Mouse (Mus musculus): ENCODE results near the gene Arnt.
"Not testable (repeated sequence)": the region's sequence is repeated elsewhere in the genome, so short reads cannot be mapped to it uniquely, and the experiment has no call there.

Gene Arnt

GRCm38 (mm10) chr3:95434136-95434982, at the start of gene Arnt:
Gene Arnt (plus strand): TSS chr3:95434388.
- in situ Hi-C loops (cut with MboI, MseI) = no loop called here

DNA sequence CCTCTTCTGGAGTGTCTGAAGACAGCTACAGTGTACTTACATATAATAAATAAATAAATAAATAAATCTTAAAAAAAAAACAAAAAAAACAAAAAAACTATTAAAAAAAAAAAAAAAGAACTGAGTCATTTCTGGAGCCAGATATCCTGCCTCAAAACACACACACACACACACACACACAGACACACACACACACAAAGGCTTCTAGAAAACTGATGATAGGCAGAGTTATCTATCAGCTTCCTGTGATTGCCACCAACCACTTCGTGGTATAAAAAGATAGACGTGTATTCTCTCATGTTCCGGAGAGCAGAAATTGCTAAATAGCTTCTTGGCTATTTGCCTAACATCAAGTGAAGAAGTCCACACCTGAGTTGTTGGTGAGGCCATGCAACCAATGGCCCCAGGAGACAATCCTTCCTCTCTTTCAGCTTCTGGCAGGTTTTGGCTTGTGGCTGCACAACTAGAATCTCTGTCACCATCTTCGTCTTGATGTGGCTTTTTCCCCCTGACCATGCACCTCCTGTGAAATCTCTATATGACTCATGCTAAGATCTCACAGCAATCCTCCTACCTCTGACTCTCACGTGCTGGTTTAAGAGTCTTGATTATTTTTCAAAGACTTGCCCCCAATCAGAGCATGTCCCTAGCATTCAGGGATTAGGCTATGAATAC, 48.6 kb upstream of the Arnt start:
- in situ Hi-C loops (cut with MboI, MseI) = no loop called here

- in situ Hi-C loops (cut with MboI, MseI) = no loop called here
Observed at GRCm38 (mm10) chr3:95394385-95394784, 39.8 kb upstream of the Arnt start.

DNA sequence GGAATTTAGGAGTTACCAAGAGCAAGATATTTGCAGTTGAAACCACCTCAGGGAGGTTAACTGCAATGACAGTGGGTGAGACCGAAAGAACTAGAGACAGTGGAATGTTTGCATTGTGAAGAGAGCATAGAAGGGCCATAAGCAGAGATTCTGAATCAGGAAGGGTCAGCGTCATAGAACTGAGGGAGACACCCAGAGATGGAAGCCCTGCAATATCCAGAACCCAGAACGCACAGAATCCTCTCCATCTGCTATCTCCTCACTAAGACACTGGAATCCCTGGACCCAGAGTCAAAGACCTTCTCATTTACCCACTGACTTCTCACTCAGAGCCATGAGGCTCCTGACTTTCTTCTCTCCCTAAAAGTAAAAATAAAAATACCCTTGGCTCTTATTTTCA, 31.4 kb upstream of the Arnt start, which contains the start of gene 4930558C23Rik:
4930558C23Rik (minus strand) TSS at position 101 of the 400 bp plus-strand sequence.
- in situ Hi-C loops (cut with MboI, MseI) = no loop called here

DNA sequence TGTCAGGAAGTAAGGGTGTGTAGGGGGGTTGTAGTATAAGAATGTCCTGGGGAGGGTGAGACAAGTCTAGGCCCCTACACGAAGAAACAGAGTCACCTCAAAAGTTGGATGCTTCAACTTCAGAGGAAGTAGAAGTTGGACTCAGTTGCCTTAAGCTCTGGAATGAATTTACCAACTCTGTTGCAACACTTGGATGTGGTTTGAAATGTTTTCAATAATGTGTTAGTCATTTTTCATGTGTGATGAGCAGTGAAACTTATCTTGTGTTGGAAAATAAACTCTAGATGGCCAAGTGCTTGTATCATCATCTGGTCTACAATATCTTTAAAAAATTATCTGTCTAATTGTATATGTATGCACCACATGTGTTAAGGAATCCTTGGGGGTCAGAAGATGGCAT, 26.5 kb upstream of the Arnt start:
- in situ Hi-C loops (cut with MboI, MseI) = no loop called here

DNA sequence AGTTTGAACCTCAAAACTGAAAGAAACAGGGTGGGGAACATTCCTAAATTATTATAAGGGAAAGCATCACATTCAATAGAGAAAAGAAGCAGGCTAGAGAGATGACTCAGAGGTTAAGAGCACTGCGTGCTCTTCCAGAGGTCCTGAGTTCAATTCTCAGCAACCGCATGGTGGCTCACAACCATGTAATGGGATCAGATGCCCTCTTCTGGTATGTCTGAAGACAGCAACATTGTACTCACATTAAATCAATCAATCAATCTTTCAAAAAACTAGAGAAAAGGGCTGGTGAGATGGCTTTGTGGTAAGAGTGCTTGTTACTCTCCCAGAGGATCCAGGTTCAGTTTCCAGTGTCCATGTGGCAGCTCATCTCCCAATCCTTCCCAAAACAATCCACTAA, 25.3 kb upstream of the Arnt start:
- in situ Hi-C loops (cut with MboI, MseI) = no loop called here

DNA sequence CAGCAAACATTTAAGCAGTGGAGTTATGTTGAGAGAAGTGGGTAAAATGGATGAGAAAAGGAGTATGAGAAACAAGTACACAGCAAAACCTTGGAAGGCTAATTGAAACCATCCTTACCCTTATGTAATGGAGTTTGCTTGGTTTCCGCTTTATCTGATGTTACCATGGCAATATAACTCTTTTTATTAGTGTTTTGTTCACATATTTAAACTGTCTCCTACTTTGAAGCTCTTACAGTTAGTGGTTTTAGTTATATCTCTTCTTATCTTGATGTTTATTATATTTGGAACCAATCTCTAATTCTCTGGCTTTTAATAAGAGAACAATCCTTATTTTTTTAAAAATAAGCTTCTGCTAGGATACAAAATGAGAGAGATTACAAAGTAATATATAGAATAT, 21.9 kb upstream of the Arnt start:
- in situ Hi-C loops (cut with MboI, MseI) = loop anchor here (10.0 kb wide), 1 partner anchor 477 kb away; the partner anchor contains the start of gene Selenbp1

DNA sequence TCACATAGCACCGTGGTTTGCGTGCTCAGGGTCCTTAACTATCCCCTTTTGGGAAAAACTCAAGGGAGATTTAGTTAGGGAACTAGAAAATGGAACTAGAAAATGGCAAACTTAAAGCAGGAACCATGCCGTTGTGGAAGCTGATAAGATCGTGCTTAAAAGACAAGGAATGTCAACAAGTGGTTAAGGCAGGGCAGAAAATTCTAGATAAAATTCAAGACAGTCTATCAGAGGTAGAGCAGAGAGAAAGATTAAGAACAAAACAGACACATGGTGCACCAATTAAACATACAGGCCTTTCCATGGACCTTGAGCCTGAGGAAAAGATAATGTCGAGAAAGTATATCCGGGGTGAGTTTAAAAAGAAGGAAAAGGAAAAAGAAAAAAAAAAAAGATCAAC, 16.3 kb upstream of the Arnt start:
- in situ Hi-C loops (cut with MboI, MseI) = loop anchor here (10.0 kb wide), 1 partner anchor 483 kb away; the partner anchor contains the start of gene Selenbp1

GRCm38 (mm10) chr3:95426476-95426875, 7.7 kb upstream of the Arnt start:
- in situ Hi-C loops (cut with MboI, MseI) = not testable (repeated sequence)

DNA sequence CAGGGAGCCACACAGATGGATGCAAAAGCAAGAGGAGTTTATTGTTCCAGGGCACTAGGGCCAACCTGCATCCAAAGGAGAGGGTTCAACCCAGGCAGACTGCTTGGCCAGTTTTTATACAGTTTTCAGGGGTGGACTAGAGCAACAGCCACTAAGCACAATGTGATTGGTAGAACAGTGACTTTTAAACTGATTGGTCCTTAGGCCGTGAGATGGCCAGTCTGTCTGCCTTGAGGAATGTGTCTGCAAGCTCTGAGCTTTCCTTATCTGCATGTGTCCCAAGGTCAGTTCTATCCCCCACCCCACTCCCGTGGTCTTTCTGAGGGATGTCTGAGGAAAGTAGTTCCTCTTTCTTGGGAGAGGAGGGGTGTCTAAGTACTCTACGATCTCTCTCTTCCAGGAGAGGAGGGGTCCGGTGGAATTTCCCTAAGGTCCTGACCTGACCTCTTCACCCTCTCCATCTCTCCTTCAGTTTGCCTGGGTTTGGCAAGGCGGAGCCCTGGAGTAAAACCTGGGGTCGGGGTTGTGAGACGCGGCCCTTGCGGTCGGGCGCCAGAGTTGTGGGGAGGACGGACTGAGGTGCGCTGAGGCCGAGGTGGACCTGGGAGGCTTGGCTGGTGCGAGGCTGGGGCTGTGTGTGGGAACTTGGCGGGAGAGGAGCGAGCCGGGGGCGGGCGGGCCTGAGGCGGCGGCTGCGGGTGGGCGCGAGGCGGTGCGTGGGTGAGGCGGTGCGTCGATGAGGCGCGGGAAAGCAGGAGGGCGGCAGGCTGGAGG, 6.9 kb upstream of the Arnt start:
- in situ Hi-C loops (cut with MboI, MseI) = not testable (repeated sequence)

DNA sequence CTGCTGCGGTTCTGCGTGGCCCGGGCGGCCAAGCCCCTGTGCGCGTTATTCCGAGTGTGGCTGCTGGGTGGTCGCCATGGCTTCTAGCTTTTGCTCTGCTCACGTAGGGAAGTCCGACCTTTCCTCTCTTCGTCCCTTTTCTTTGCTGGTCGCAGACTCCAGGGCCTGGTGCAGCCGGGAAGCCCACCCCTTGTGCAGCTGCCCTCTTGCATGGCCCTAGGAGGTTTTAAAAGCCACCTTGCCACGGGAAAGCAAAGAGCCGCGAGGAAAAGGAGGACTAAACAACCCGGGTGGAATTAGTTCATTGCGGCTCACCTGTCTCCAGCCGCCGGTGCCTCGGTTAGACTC, 6.3 kb upstream of the Arnt start:
- in situ Hi-C loops (cut with MboI, MseI) = not testable (repeated sequence)

- in situ Hi-C loops (cut with MboI, MseI) = not testable (repeated sequence)
Observed at GRCm38 (mm10) chr3:95428423-95428822, 5.8 kb upstream of the Arnt start.

- in situ Hi-C loops (cut with MboI, MseI) = no loop called here
Observed at GRCm38 (mm10) chr3:95433301-95433915, 780 bp upstream of the Arnt start.

DNA sequence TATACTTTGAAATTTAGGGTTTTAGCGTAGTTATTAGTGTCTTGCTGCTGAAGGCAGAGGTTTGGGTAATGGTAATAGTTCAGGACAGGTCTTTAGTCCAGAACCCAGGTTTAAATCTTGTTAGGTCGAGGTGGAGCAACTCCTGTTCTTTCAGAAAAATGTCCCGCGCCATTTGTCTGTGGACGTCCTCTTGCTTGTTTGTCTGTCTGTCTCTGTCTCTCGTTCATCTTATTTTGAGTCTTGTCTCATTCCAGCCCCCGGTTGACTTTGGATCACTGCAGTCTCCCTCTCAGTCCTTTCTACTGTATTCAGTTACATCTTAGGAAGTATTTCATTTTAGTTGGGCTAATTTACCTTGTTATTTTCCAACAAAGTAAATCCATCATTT, 789 bp downstream of the Arnt start:
- in situ Hi-C loops (cut with MboI, MseI) = no loop called here

GRCm38 (mm10) chr3:95435561-95435960, 1.4 kb downstream of the Arnt start:
- in situ Hi-C loops (cut with MboI, MseI) = no loop called here

- in situ Hi-C loops (cut with MboI, MseI) = not testable (repeated sequence)
Observed at GRCm38 (mm10) chr3:95438636-95439035, 4.4 kb downstream of the Arnt start.

GRCm38 (mm10) chr3:95439670-95440069, 5.5 kb downstream of the Arnt start:
- in situ Hi-C loops (cut with MboI, MseI) = no loop called here

GRCm38 (mm10) chr3:95442406-95443117, 8.4 kb downstream of the Arnt start:
- in situ Hi-C loops (cut with MboI, MseI) = no loop called here

GRCm38 (mm10) chr3:95445311-95445710, 11.1 kb downstream of the Arnt start:
- in situ Hi-C loops (cut with MboI, MseI) = no loop called here

DNA sequence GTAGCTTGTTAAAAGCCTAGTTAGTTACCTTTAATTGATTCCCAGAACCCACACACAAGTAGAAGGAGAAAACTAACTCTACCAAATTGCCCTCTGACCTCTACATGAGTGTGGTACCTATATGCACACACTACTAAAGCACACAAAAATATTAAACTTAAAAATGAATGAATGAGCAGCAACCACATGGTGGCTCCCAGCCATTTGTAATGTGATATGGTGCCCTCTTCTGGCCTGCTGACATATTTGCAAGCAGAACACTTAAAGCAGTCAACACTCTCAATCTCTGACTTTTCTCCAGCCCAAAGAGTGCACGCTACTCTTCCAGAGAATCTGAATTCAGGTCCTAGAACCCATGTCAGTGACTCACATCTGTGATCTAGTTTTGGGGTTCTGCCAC, 16.2 kb downstream of the Arnt start:
- in situ Hi-C loops (cut with MboI, MseI) = no loop called here

DNA sequence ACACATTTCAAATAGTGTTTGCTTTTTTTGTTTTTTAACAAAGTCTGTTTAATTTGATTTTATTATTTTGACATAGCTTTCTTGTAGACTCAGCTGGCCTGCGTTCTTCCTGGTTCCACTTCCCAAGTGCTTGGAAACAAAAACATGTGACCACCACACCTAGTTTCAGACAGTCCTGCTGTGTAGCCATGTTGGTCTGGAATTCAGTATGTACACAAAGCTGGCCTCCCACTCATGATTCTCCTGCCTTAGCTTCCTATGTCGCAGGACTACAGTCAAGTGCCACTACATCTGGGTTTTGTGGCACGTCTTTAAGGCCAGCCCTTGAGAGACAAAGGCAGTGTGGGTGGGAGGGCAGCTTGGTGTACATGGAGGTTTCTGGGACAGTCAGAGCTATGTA, 16.7 kb downstream of the Arnt start:
- in situ Hi-C loops (cut with MboI, MseI) = no loop called here
